Mouse (Mus musculus) thymus, adult 2 months (tissue): ENCODE measurements at regions not wholly inside any gene's neighbourhood (a gene's known extent, or its start where the extent isn't known, plus 50 kb on each side); places are given as distances from the start of the nearest gene placed in this dataset.

Source experiments
- DNase-seq: peaks from one replicate; pipeline ENCODE4 v3.0.0; 2021
- H3K27ac ChIP-seq: fragments of 200-500 bp; 2 replicates; pipeline ENCODE4 v1.5.1; 2012; ENCODE audit warnings: low read length, control low read depth; ENCODE audit not compliant: control insufficient read depth, insufficient read depth
- H3K27me3 ChIP-seq: fragments of 200-500 bp; 2 replicates; pipeline ENCODE4 v1.6.1; 2012; ENCODE audit warnings: mild to moderate bottlenecking, low read length, moderate library complexity, mixed read lengths; ENCODE audit not compliant: control insufficient read depth, insufficient read depth
- H3K36me3 ChIP-seq: fragments of 200-500 bp; 2 replicates; pipeline ENCODE4 v1.6.1; 2012; ENCODE audit warnings: mild to moderate bottlenecking, low read length, moderate library complexity; ENCODE audit not compliant: control insufficient read depth, insufficient read depth
- H3K4me1 ChIP-seq: fragments of 200-500 bp; replicated peaks from 2 replicates; pipeline ENCODE4 v1.6.1; 2012; ENCODE audit warnings: low read length; ENCODE audit not compliant: control insufficient read depth, insufficient read depth
- H3K4me3 ChIP-seq: fragments of 200-500 bp; 2 replicates; pipeline ENCODE4 v1.5.1; 2012; ENCODE audit warnings: mild to moderate bottlenecking, low read length, control low read depth, moderate library complexity; ENCODE audit not compliant: control insufficient read depth, insufficient read depth
- CTCF ChIP-seq: fragments of 200-500 bp; IDR thresholded peaks from 2 replicates; pipeline ENCODE4 v1.5.1; 2012; ENCODE audit warnings: mild to moderate bottlenecking, control low read depth, low read length, moderate library complexity, borderline replicate concordance; ENCODE audit not compliant: control insufficient read depth, poor library complexity, insufficient read depth; ENCODE audit errors: extremely low read depth
- POLR2A ChIP-seq: fragments of 200-500 bp; IDR thresholded peaks from 2 replicates; pipeline ENCODE4 v1.6.1; 2012; ENCODE audit warnings: mild to moderate bottlenecking, low read length, control low read depth, moderate library complexity; ENCODE audit not compliant: control insufficient read depth, poor library complexity, insufficient read depth; ENCODE audit errors: extremely low read depth
- WGBS: fragments of 180-500 bp; shearing (Covaris S2); methylation state at CpG from one replicate; pipeline ENCODE4 v1.1.7; 2018; 5-methylcytosine and 5-hydroxymethylcytosine counted together

GRCm38 (mm10) chr9:30186261-30186660, 223.3 kb upstream of the Ntm start:
- 87% methylated on average over 2 of the region's 2 CpGs for WGBS
- H3K36me3 ChIP-seq: no peaks in the 10 kb centered on the region

GRCm38 (mm10) chr9:30190078-30190477, 227.1 kb upstream of the Ntm start:
- WGBS: 96% methylated on average over 5 of the region's 5 CpGs
- Histone ChIP-seq H3K27ac (no peak overlapping the region), H3K4me1 (no peaks in the 10 kb centered on the region), H3K27me3 (no peaks in the 10 kb centered on the region), H3K4me3 (no peak overlapping the region), H3K36me3 (no peaks in the 10 kb centered on the region)
- TF ChIP-seq POLR2A: no peak
- no peak for TF ChIP-seq CTCF
- no peak for DNase-seq

More at GRCm38 (mm10) chr9:30186261-30186660, 223.3 kb upstream of the Ntm start:
- no peaks in the 10 kb centered on the region for H3K27me3 ChIP-seq
- DNase-seq: no peak
- no peaks in the 10 kb centered on the region for H3K4me1 ChIP-seq
- H3K27ac ChIP-seq: no peak overlapping the region
- TF ChIP-seq CTCF: no peak
- TF ChIP-seq POLR2A: no peak
- no peak overlapping the region for H3K4me3 ChIP-seq

GRCm38 (mm10) chr9:30191119-30191518, 228.2 kb upstream of the Ntm start:
- Histone ChIP-seq H3K27me3 (no peaks in the 10 kb centered on the region), H3K27ac (no peak overlapping the region), H3K4me3 (no peak overlapping the region), H3K36me3 (no peaks in the 10 kb centered on the region), H3K4me1 (no peaks in the 10 kb centered on the region)
- no peak for DNase-seq
- no peak for TF ChIP-seq CTCF
- no peak for TF ChIP-seq POLR2A

- TF ChIP-seq CTCF (no peak), POLR2A (no peak)
- Histone ChIP-seq H3K36me3 (no peaks in the 10 kb centered on the region), H3K27ac (no peak overlapping the region), H3K27me3 (no peaks in the 10 kb centered on the region), H3K4me1 (no peaks in the 10 kb centered on the region), H3K4me3 (no peak overlapping the region)
- DNase-seq: no peak
These were observed 229.0 kb upstream of the Ntm start for GRCm38 (mm10) chr9:30191902-30192301.

GRCm38 (mm10) chr9:30194866-30195265, 231.9 kb upstream of the Ntm start:
- WGBS: 93% methylated on average over 3 of the region's 3 CpGs

GRCm38 (mm10) chr9:30202411-30202810, 224.5 kb upstream of the Snx19 start:
- TF ChIP-seq CTCF: no peak
- no peak for TF ChIP-seq POLR2A
- Histone ChIP-seq H3K27ac (no peak overlapping the region), H3K4me3 (no peak overlapping the region), H3K4me1 (no peaks in the 10 kb centered on the region), H3K27me3 (no peaks in the 10 kb centered on the region), H3K36me3 (no peaks in the 10 kb centered on the region)
- 89% methylated on average over 3 of the region's 3 CpGs for WGBS
- DNase-seq: no peak

More at GRCm38 (mm10) chr9:30194866-30195265, 231.9 kb upstream of the Ntm start:
- Histone ChIP-seq H3K36me3 (no peaks in the 10 kb centered on the region), H3K27me3 (no peaks in the 10 kb centered on the region), H3K4me3 (no peak overlapping the region), H3K4me1 (no peaks in the 10 kb centered on the region), H3K27ac (no peak overlapping the region)
- TF ChIP-seq POLR2A (no peak), CTCF (no peak)
- no peak for DNase-seq

GRCm38 (mm10) chr9:30207631-30208030, 219.3 kb upstream of the Snx19 start:
- H3K4me1 ChIP-seq: no peaks in the 10 kb centered on the region
- WGBS: 94% methylated on average over 4 of the region's 4 CpGs
- no peak overlapping the region for H3K4me3 ChIP-seq
- DNase-seq: no peak
- TF ChIP-seq CTCF (no peak), POLR2A (no peak)
- no peaks in the 10 kb centered on the region for H3K36me3 ChIP-seq
- no peaks in the 10 kb centered on the region for H3K27me3 ChIP-seq
- H3K27ac ChIP-seq: no peak overlapping the region
